In genomic region chr13:60936500-60936901, GRCm38 (mm10) we compare ENCODE assay signal across 8 mouse cellular contexts. TPM values are rescaled to one million over a fixed set of nuclear protein-coding genes. Genes with fewer than 3 reads are reported as not detected.
DNase-seq lines count a peak whose midpoint lies in the region; ATAC-seq and TF ChIP-seq lines count a peak whose summit lies in the region.

Gene Gm49391 (minus strand): TSS chr13:60936571.
Gene Ctla2a (minus strand): TSS chr13:60936625.

- H3K9me3 ChIP-seq in heart, embryonic 16.5 days (replicated peaks; ENCODE audit: control insufficient read depth, low read length) = no peaks in the 10 kb centered on the region
- H3K9me3 ChIP-seq in liver, embryonic 12.5 days (replicated peaks) = no peaks in the 10 kb centered on the region
- H3K9me3 ChIP-seq in stomach, embryonic 16.5 days (replicated peaks; ENCODE audit: control insufficient read depth, low read length) = no peaks in the 10 kb centered on the region
- H3K9me3 ChIP-seq in midbrain, embryonic 16.5 days (replicated peaks; ENCODE audit: control insufficient read depth, low read length, poor library complexity, severe bottlenecking) = peaks cover 4% of the 10 kb centered on the region; the same call in 1 of the 2 replicates
- H3K9me3 ChIP-seq in forebrain, embryonic 12.5 days = peaks cover 4% of the 10 kb centered on the region

- WGBS in heart, embryonic 16.5 days = 31% methylated on average over 5 of the region's 5 CpGs
- 15% methylated on average over 5 of the region's 5 CpGs for WGBS in liver, embryonic 12.5 days (ENCODE audit: insufficient replicate concordance)
- 57% methylated on average over 5 of the region's 5 CpGs for WGBS in stomach, embryonic 16.5 days
- WGBS in midbrain, embryonic 16.5 days = 66% methylated on average over 5 of the region's 5 CpGs
- WGBS in forebrain, embryonic 12.5 days = 81% methylated on average over 5 of the region's 5 CpGs

- H3K9ac ChIP-seq in heart, embryonic 16.5 days (ENCODE audit: low read length) = no peak within 1 kb of the TSS
- no peak within 1 kb of the TSS for H3K9ac ChIP-seq in liver, embryonic 12.5 days
- no peak within 1 kb of the TSS for H3K9ac ChIP-seq in stomach, embryonic 16.5 days (ENCODE audit: low read length)
- H3K9ac ChIP-seq in midbrain, embryonic 16.5 days (ENCODE audit: low read depth, low read length) = no peak within 1 kb of the TSS
- H3K9ac ChIP-seq in forebrain, embryonic 12.5 days = no peak within 1 kb of the TSS

- peak; percentile 14 to 41 for DNase-seq in CD8-positive naive resting alpha-beta T cell, adult 2 months (ENCODE audit: low read depth in 2 of 2, low spot score in 2 of 2)
- peak; percentile 22 to 49 for DNase-seq in adrenal gland, postnatal 36 days
- DNase-seq in left cerebral cortex, adult 2 months (ENCODE audit: extremely low spot score in 1 of 2, low spot score in 2 of 2) = no peak

- H3K4me2 ChIP-seq in heart, embryonic 16.5 days (ENCODE audit: low read depth, low read length) = no peak within 1 kb of the TSS
- no peak within 1 kb of the TSS for H3K4me2 ChIP-seq in liver, embryonic 12.5 days
- H3K4me2 ChIP-seq in stomach, embryonic 16.5 days (ENCODE audit: low read depth, low read length) = no peak within 1 kb of the TSS
- H3K4me2 ChIP-seq in midbrain, embryonic 16.5 days (ENCODE audit: low read length) = no peak within 1 kb of the TSS
- H3K4me2 ChIP-seq in forebrain, embryonic 12.5 days = no peak within 1 kb of the TSS

- intact Hi-C loops in left cerebral cortex, adult 2 months (cut with DNase I) = no loop called here

- no peak within 1 kb of the TSS for H3K4me3 ChIP-seq in heart, embryonic 16.5 days (ENCODE audit: low read length)
- no peak within 1 kb of the TSS for H3K4me3 ChIP-seq in liver, embryonic 12.5 days
- no peak within 1 kb of the TSS for H3K4me3 ChIP-seq in stomach, embryonic 16.5 days (replicated peaks; ENCODE audit: low read length)
- no peak within 1 kb of the TSS for H3K4me3 ChIP-seq in midbrain, embryonic 16.5 days (ENCODE audit: low read depth, low read length)
- H3K4me3 ChIP-seq in left cerebral cortex, adult 2 months = no peak within 1 kb of the TSS
- no peak within 1 kb of the TSS for H3K4me3 ChIP-seq in forebrain, embryonic 12.5 days (replicated peaks)

- no peaks in the 10 kb centered on the region for H3K4me1 ChIP-seq in heart, embryonic 16.5 days (ENCODE audit: control insufficient read depth, insufficient read depth, low read length)
- H3K4me1 ChIP-seq in liver, embryonic 12.5 days = no peaks in the 10 kb centered on the region
- no peaks in the 10 kb centered on the region for H3K4me1 ChIP-seq in stomach, embryonic 16.5 days (ENCODE audit: control insufficient read depth, insufficient read depth, low read length)
- H3K4me1 ChIP-seq in midbrain, embryonic 16.5 days (ENCODE audit: control insufficient read depth, insufficient read depth, low read length) = no peaks in the 10 kb centered on the region
- no peaks in the 10 kb centered on the region for H3K4me1 ChIP-seq in forebrain, embryonic 12.5 days

- H3K36me3 ChIP-seq in heart, embryonic 16.5 days (ENCODE audit: control insufficient read depth, insufficient read depth) = no peaks in the 10 kb centered on the region
- no peaks in the 10 kb centered on the region for H3K36me3 ChIP-seq in liver, embryonic 12.5 days
- H3K36me3 ChIP-seq in stomach, embryonic 16.5 days (ENCODE audit: control insufficient read depth, insufficient read depth, low read length) = no peaks in the 10 kb centered on the region
- no peaks in the 10 kb centered on the region for H3K36me3 ChIP-seq in midbrain, embryonic 16.5 days (ENCODE audit: control insufficient read depth, insufficient read depth, low read length)
- H3K36me3 ChIP-seq in forebrain, embryonic 12.5 days (replicated peaks) = no peaks in the 10 kb centered on the region

- H3K27ac ChIP-seq in heart, embryonic 16.5 days (ENCODE audit: low read length) = peak within 1 kb of the TSS; percentile 69
- peak within 1 kb of the TSS; percentile 54; the same call in 1 of the 2 replicates for H3K27ac ChIP-seq in liver, embryonic 12.5 days
- no peak within 1 kb of the TSS for H3K27ac ChIP-seq in stomach, embryonic 16.5 days (ENCODE audit: low read length)
- H3K27ac ChIP-seq in midbrain, embryonic 16.5 days (ENCODE audit: low read length) = no peak within 1 kb of the TSS
- no peak within 1 kb of the TSS; the same call in 1 of the 2 replicates for H3K27ac ChIP-seq in left cerebral cortex, adult 2 months
- no peak within 1 kb of the TSS for H3K27ac ChIP-seq in forebrain, embryonic 12.5 days

- ATAC-seq in heart, embryonic 16.5 days (replicated peaks; ENCODE audit: extremely low read depth, insufficient read depth, low FRiP score) = peak; percentile 96
- peak; percentile 93 for ATAC-seq in liver, embryonic 12.5 days
- peak; percentile 62; the same call in 1 of the 2 replicates for ATAC-seq in stomach, embryonic 16.5 days (ENCODE audit: insufficient read depth, low FRiP score)
- ATAC-seq in midbrain, embryonic 16.5 days = no peak
- no peak for ATAC-seq in forebrain, embryonic 12.5 days (ENCODE audit: low FRiP score)

- no peaks in the 10 kb centered on the region for H3K27me3 ChIP-seq in heart, embryonic 16.5 days (ENCODE audit: control insufficient read depth, insufficient read depth, low read length)
- H3K27me3 ChIP-seq in liver, embryonic 12.5 days (replicated peaks) = no peaks in the 10 kb centered on the region
- no peaks in the 10 kb centered on the region for H3K27me3 ChIP-seq in stomach, embryonic 16.5 days (ENCODE audit: control insufficient read depth, insufficient read depth, low read length)
- no peaks in the 10 kb centered on the region for H3K27me3 ChIP-seq in midbrain, embryonic 16.5 days (ENCODE audit: control insufficient read depth, insufficient read depth, low read depth, low read length)
- no peaks in the 10 kb centered on the region for H3K27me3 ChIP-seq in forebrain, embryonic 12.5 days

- TF ChIP-seq CTCF in left cerebral cortex, adult 2 months (IDR thresholded peaks at IDR 0.05) = no peak

RNA-seq across cellular contexts. Expression of gene Gm49391, which starts in this region (rescaled TPM):
- 1 to 10 TPM in 1 of 2 experiments, under 1 TPM in 1; 0.59 to 2.7 TPM for total RNA-seq in adrenal gland, postnatal 36 days (2021)
- polyA plus RNA-seq in heart, embryonic 16.5 days (2015; fragmentation: Nextera tagmentation; extraction: Ambion mirVana) = 2.7 and 3.3 TPM in 2 replicates
- polyA plus RNA-seq in liver, embryonic 12.5 days (2016; fragmentation: Nextera tagmentation; extraction: Ambion mirVana) = 1.2 and 3.7 TPM in 2 replicates
- 1.4 and 2.6 TPM in 2 replicates for polyA plus RNA-seq in stomach, embryonic 16.5 days (2015; fragmentation: Nextera tagmentation; extraction: Ambion mirVana)
- 0.58 and 0.76 TPM in 2 replicates for polyA plus RNA-seq in midbrain, embryonic 16.5 days (2015; fragmentation: Nextera tagmentation; extraction: Ambion mirVana)
- under 1 TPM in 1 of 2 experiments, not detected in 1; 0.86 TPM for total RNA-seq in left cerebral cortex, adult 2 months (2021)
- 0.96 and 1.1 TPM in 2 replicates for polyA plus RNA-seq in forebrain, embryonic 12.5 days (2016; fragmentation: Nextera tagmentation; extraction: Ambion mirVana)

RNA-seq across cellular contexts. Expression of gene Ctla2a, which starts in this region (rescaled TPM):
- total RNA-seq in adrenal gland, postnatal 36 days (2021) = 10 to 100 TPM; 30.3 to 51.8 TPM
- 86.1 and 88.3 TPM in 2 replicates for polyA plus RNA-seq in heart, embryonic 16.5 days (2015; fragmentation: Nextera tagmentation; extraction: Ambion mirVana)
- polyA plus RNA-seq in liver, embryonic 12.5 days (2016; fragmentation: Nextera tagmentation; extraction: Ambion mirVana) = 50.5 and 53.0 TPM in 2 replicates
- polyA plus RNA-seq in stomach, embryonic 16.5 days (2015; fragmentation: Nextera tagmentation; extraction: Ambion mirVana) = 28.5 and 29.6 TPM in 2 replicates
- 16.5 and 18.9 TPM in 2 replicates for polyA plus RNA-seq in midbrain, embryonic 16.5 days (2015; fragmentation: Nextera tagmentation; extraction: Ambion mirVana)
- 10 to 100 TPM; 21.0 to 22.5 TPM for total RNA-seq in left cerebral cortex, adult 2 months (2021)
- 8.2 and 11.0 TPM in 2 replicates for polyA plus RNA-seq in forebrain, embryonic 12.5 days (2016; fragmentation: Nextera tagmentation; extraction: Ambion mirVana)

Comparison
In these comparisons a context has a peak if more than half of its experiments do, and no peak if none do; other contexts are left out.
1. DNase-seq: peak in CD8-positive naive resting alpha-beta T cell, adult 2 months (2 of 2) and adrenal gland, postnatal 36 days (2 of 2); none in left cerebral cortex, adult 2 months (0 of 2).
2. ATAC-seq: peak in heart, embryonic 16.5 days (single experiment), liver, embryonic 12.5 days (single experiment) and stomach, embryonic 16.5 days (single experiment); none in midbrain, embryonic 16.5 days (single experiment) and forebrain, embryonic 12.5 days (single experiment).
3. H3K27ac ChIP-seq: peak in heart, embryonic 16.5 days (single experiment) and liver, embryonic 12.5 days (single experiment); none in stomach, embryonic 16.5 days (single experiment), midbrain, embryonic 16.5 days (single experiment), left cerebral cortex, adult 2 months (single experiment) and forebrain, embryonic 12.5 days (single experiment).